In genomic region chr5:138848102-138848501, GRCm38 (mm10) we compare ENCODE assay signal across 9 mouse cellular contexts. TPM values are rescaled to one million over a fixed set of nuclear protein-coding genes. Genes with fewer than 3 reads are reported as not detected.
DNase-seq lines count a peak whose midpoint lies in the region; ATAC-seq and TF ChIP-seq lines count a peak whose summit lies in the region.
"Had no signal": no experiment of that assay in that cellular context is flagged by ENCODE, and none has a peak within 500 bp of the region (broad histone marks: within the 10 kb centered on the region; RNA-seq: fewer than 3 reads in every experiment).

No protein-coding gene starts in this region.

- no peaks in the 10 kb centered on the region for H3K36me3 ChIP-seq in E14TG2a.4 (ENCODE audit: insufficient read depth, low read length)
- H3K36me3 ChIP-seq in forebrain, embryonic 13.5 days (ENCODE audit: poor library complexity, severe bottlenecking), result no peaks in the 10 kb centered on the region
- H3K36me3 ChIP-seq in liver, embryonic 16.5 days (ENCODE audit: control insufficient read depth, insufficient read depth), result no peaks in the 10 kb centered on the region
- H3K36me3 ChIP-seq: lung, embryonic 15.5 days had no signal

- no peak overlapping the region for H3K9ac ChIP-seq in forebrain, embryonic 13.5 days
- H3K9ac ChIP-seq in liver, embryonic 16.5 days (ENCODE audit: low read depth, low read length), result no peak overlapping the region
- H3K9ac ChIP-seq: lung, embryonic 15.5 days had no signal

- TF ChIP-seq CTCF in E14TG2a.4 (conservative IDR thresholded peaks at IDR 0.05; ENCODE audit: low read length), result peak; percentile 76

- no peak overlapping the region for H3K4me3 ChIP-seq in E14TG2a.4 (replicated peaks; ENCODE audit: low read length)
- no peak overlapping the region for H3K4me3 ChIP-seq in forebrain, embryonic 13.5 days
- no peak overlapping the region for H3K4me3 ChIP-seq in liver, embryonic 16.5 days (ENCODE audit: low read depth, low read length)
- H3K4me3 ChIP-seq: lung, embryonic 15.5 days had no signal

- peak; percentile 61 for DNase-seq in c-Kit-positive CD71-positive TER-119-positive erythroid progenitor cells, embryonic 14.5 days (ENCODE audit: low spot score)
- peak; percentile 92 to 96 for DNase-seq in heart, postnatal 10 days
- peak; percentile 81 for DNase-seq in large intestine, adult 2 months (ENCODE audit: low read depth, low spot score)
- DNase-seq in testis, postnatal 14 days (ENCODE audit: low spot score), result peak; percentile 72

- peaks cover 14% of the 10 kb centered on the region for H3K9me3 ChIP-seq in E14TG2a.4 (ENCODE audit: low read length)
- no peaks in the 10 kb centered on the region for H3K9me3 ChIP-seq in forebrain, embryonic 13.5 days (replicated peaks)
- H3K9me3 ChIP-seq in liver, embryonic 16.5 days (replicated peaks; ENCODE audit: control insufficient read depth, low read length), result no peaks in the 10 kb centered on the region
- H3K9me3 ChIP-seq: lung, embryonic 15.5 days had no signal

- ATAC-seq in forebrain, embryonic 13.5 days, result peak; percentile 84
- ATAC-seq in liver, embryonic 16.5 days (ENCODE audit: low read depth), result peak; percentile 53; the same call in 1 of the 2 replicates
- ATAC-seq in neutrophil, adult 5-6 weeks (ENCODE audit: extremely low read depth, insufficient number of reproducible peaks, low FRiP score, poor library complexity, severe bottlenecking), result peak; percentile 72

- 4% methylated on average over 7 of the region's 7 CpGs for WGBS in forebrain, embryonic 13.5 days
- 13% methylated on average over 7 of the region's 7 CpGs for WGBS in large intestine, adult 2 months
- WGBS in liver, embryonic 16.5 days (ENCODE audit: insufficient replicate concordance), result 5% methylated on average over 7 of the region's 7 CpGs

- peaks cover 17% of the 10 kb centered on the region for H3K27me3 ChIP-seq in E14TG2a.4 (ENCODE audit: insufficient read depth, low read length)
- no peaks in the 10 kb centered on the region for H3K27me3 ChIP-seq in forebrain, embryonic 13.5 days
- no peaks in the 10 kb centered on the region for H3K27me3 ChIP-seq in liver, embryonic 16.5 days (ENCODE audit: control insufficient read depth, insufficient read depth, low read depth, low read length)
- H3K27me3 ChIP-seq: lung, embryonic 15.5 days had no signal

- intact Hi-C loops in heart, postnatal 10 days (cut with DNase I), result loop anchor here (1.0 kb wide), 2 partner anchors 236 to 331 kb away; no protein-coding TSS in a partner anchor

- no peak overlapping the region for H3K27ac ChIP-seq in forebrain, embryonic 13.5 days
- no peak overlapping the region for H3K27ac ChIP-seq in liver, embryonic 16.5 days (ENCODE audit: low read length)
- H3K27ac ChIP-seq: lung, embryonic 15.5 days had no signal

- peak overlapping the region; percentile 24 for H3K4me2 ChIP-seq in forebrain, embryonic 13.5 days
- H3K4me2 ChIP-seq in liver, embryonic 16.5 days (ENCODE audit: low read depth, low read length), result no peak overlapping the region
- H3K4me2 ChIP-seq: lung, embryonic 15.5 days had no signal

- H3K4me1 ChIP-seq in E14TG2a.4 (replicated peaks; ENCODE audit: low read depth, low read length), result peaks cover 18% of the 10 kb centered on the region
- 0 out of 2 replicates have a peak, but pooled peaks cover 3% of the 10 kb centered on the region for H3K4me1 ChIP-seq in forebrain, embryonic 13.5 days
- H3K4me1 ChIP-seq in liver, embryonic 16.5 days (ENCODE audit: control insufficient read depth, low read depth, low read length), result no peaks in the 10 kb centered on the region

RNA-seq across cellular contexts. Expression of gene Gm5294, which starts 28.2 kb away (rescaled TPM):
- polyA plus RNA-seq in forebrain, embryonic 13.5 days (2015; fragmentation: Nextera tagmentation; extraction: Ambion mirVana), result not detected in 2 replicates
- total RNA-seq in heart, postnatal 10 days (2021), result not detected
- not detected in 2 replicates for polyA plus RNA-seq in large intestine, adult 2 months (2012; rRNA removed)
- not detected in 2 replicates for polyA plus RNA-seq in liver, embryonic 16.5 days (2015; fragmentation: Nextera tagmentation; extraction: Ambion mirVana)
- not detected in 2 replicates for total RNA-seq in neutrophil, adult 5-6 weeks (2017)
- polyA plus RNA-seq: lung, embryonic 15.5 days had no signal
